Mouse (Mus musculus) heart, embryonic 15.5 days (tissue): ENCODE measurements around the gene Zfp978. TPM values are rescaled to one million over a fixed set of nuclear protein-coding genes. Genes with fewer than 3 reads are reported as not detected.
A peak's percentile ranks its signal among the peaks of the same experiment; 100 is the strongest.
"Not testable (repeated sequence)": the region's sequence is repeated elsewhere in the genome, so short reads cannot be mapped to it uniquely, and the experiment has no call there.

Source experiments
- ATAC-seq: fragments of 200-750 bp; cut with Nextera tagmentation; replicated peaks from 2 replicates; pipeline ENCODE4 v1.8.0; 2017; ENCODE audit warnings: low read depth, moderate TSS enrichment; ENCODE audit not compliant: insufficient number of reproducible peaks, insufficient read depth, low FRiP score
- H3K27ac ChIP-seq: fragments of 300-500 bp; sonication (generic); 2 replicates; pipeline ENCODE4 v1.5.1; 2015; ENCODE audit warnings: mild to moderate bottlenecking, inconsistent platforms
- H3K27me3 ChIP-seq: fragments of 300-500 bp; sonication (generic); 2 replicates; pipeline ENCODE4 v1.6.1; 2015; ENCODE audit warnings: inconsistent platforms
- H3K36me3 ChIP-seq: fragments of 300-500 bp; sonication (generic); 2 replicates; pipeline ENCODE4 v1.6.1; 2015; ENCODE audit warnings: mild to moderate bottlenecking, inconsistent platforms
- H3K4me1 ChIP-seq: fragments of 300-500 bp; sonication (generic); replicated peaks from 2 replicates; pipeline ENCODE4 v1.6.1; 2015; ENCODE audit warnings: inconsistent platforms
- H3K4me2 ChIP-seq: fragments of 300-500 bp; sonication (generic); 2 replicates; pipeline ENCODE4 v1.6.1; 2015; ENCODE audit warnings: inconsistent platforms, mild to moderate bottlenecking, moderate library complexity
- H3K4me3 ChIP-seq: fragments of 300-500 bp; sonication (generic); 2 replicates; pipeline ENCODE4 v1.5.1; 2015; ENCODE audit warnings: mild to moderate bottlenecking, inconsistent platforms
- H3K9ac ChIP-seq: fragments of 300-500 bp; sonication (generic); 2 replicates; pipeline ENCODE4 v1.6.1; 2015; ENCODE audit warnings: mild to moderate bottlenecking, inconsistent platforms
- H3K9me3 ChIP-seq: fragments of 300-500 bp; sonication (generic); replicated peaks from 2 replicates; pipeline ENCODE4 v1.6.1; 2016; ENCODE audit warnings: inconsistent platforms
- WGBS: fragments of 180-500 bp; shearing (Covaris S2); methylation state at CpG from one replicate; pipeline ENCODE4 v1.1.7; 2015; ENCODE audit warnings: mixed read lengths; 5-methylcytosine and 5-hydroxymethylcytosine counted together
- polyA plus RNA-seq: library from polyadenylated mRNA; unstranded; fragments of >200 nt; fragmentation: Nextera tagmentation; extraction: Ambion mirVana; gene quantifications from 2 replicates; pipeline ENCODE4 v1.2.1, GENCODE M21; 2015

Zfp978 gene
- polyA plus RNA-seq, 1 experiment from 2014 or later = not detected

- H3K4me2 ChIP-seq, H3K27me3 ChIP-seq, H3K4me1 ChIP-seq, ATAC-seq, H3K27ac ChIP-seq, H3K4me3 ChIP-seq, H3K36me3 ChIP-seq, H3K9ac ChIP-seq: not testable (repeated sequence)
- H3K9me3 ChIP-seq = peaks cover 24% of the 10 kb centered on the region
- 73% methylated on average over 4 of the region's 4 CpGs for WGBS
These were observed 7.5 kb upstream of the Zfp978 start for GRCm38 (mm10) chr4:147353626-147354025.

GRCm38 (mm10) chr4:147356042-147356441 lies 5.1 kb upstream of the Zfp978 start:
- not testable (repeated sequence) for ATAC-seq

GRCm38 (mm10) chr4:147357195-147357594 lies 3.9 kb upstream of the Zfp978 start:
- H3K27me3 ChIP-seq, H3K4me3 ChIP-seq, H3K9ac ChIP-seq, H3K36me3 ChIP-seq, H3K27ac ChIP-seq, ATAC-seq, H3K9me3 ChIP-seq, H3K4me2 ChIP-seq, H3K4me1 ChIP-seq: not testable (repeated sequence)
- WGBS = no CpG with 5 or more reads among the region's 2 CpGs

More at GRCm38 (mm10) chr4:147356042-147356441, 5.1 kb upstream of the Zfp978 start:
- not testable (repeated sequence) for H3K9me3 ChIP-seq, H3K4me2 ChIP-seq, H3K27me3 ChIP-seq, H3K4me3 ChIP-seq, H3K27ac ChIP-seq, H3K4me1 ChIP-seq, H3K36me3 ChIP-seq, H3K9ac ChIP-seq
- no CpG with 5 or more reads among the region's 3 CpGs for WGBS

GRCm38 (mm10) chr4:147361872-147362271 lies 769 bp downstream of the Zfp978 start:
- H3K27ac ChIP-seq, H3K36me3 ChIP-seq, H3K4me1 ChIP-seq, H3K4me2 ChIP-seq, H3K27me3 ChIP-seq, H3K9me3 ChIP-seq, H3K4me3 ChIP-seq, ATAC-seq, H3K9ac ChIP-seq: not testable (repeated sequence)
- WGBS = no CpG with 5 or more reads among the region's 1 CpGs

- H3K27me3 ChIP-seq, H3K4me3 ChIP-seq, H3K36me3 ChIP-seq, H3K4me1 ChIP-seq, H3K9ac ChIP-seq, H3K27ac ChIP-seq, H3K4me2 ChIP-seq, H3K9me3 ChIP-seq: not testable (repeated sequence)
- WGBS = no CpG with 5 or more reads among the region's 2 CpGs
- peak; percentile 53; the same call in 1 of the 2 replicates for ATAC-seq
These were observed 8.5 kb downstream of the Zfp978 start for GRCm38 (mm10) chr4:147369564-147369963.

GRCm38 (mm10) chr4:147383199-147383598 lies 22.1 kb downstream of the Zfp978 start:
- not testable (repeated sequence) for H3K9ac ChIP-seq, H3K27me3 ChIP-seq, H3K4me2 ChIP-seq, H3K27ac ChIP-seq, H3K4me3 ChIP-seq, H3K4me1 ChIP-seq, ATAC-seq, H3K36me3 ChIP-seq, H3K9me3 ChIP-seq
- 75% methylated on average over 4 of the region's 4 CpGs for WGBS

- not testable (repeated sequence) for H3K4me3 ChIP-seq, H3K27ac ChIP-seq, H3K27me3 ChIP-seq, H3K4me1 ChIP-seq, H3K36me3 ChIP-seq, ATAC-seq, H3K9ac ChIP-seq, H3K4me2 ChIP-seq
- peaks cover 14% of the 10 kb centered on the region for H3K9me3 ChIP-seq
- WGBS = 81% methylated on average over 3 of the region's 3 CpGs
These were observed 36.1 kb downstream of the Zfp978 start for GRCm38 (mm10) chr4:147397201-147397600.

- ATAC-seq, H3K4me3 ChIP-seq, H3K27ac ChIP-seq, H3K4me1 ChIP-seq, H3K9ac ChIP-seq, H3K36me3 ChIP-seq, H3K27me3 ChIP-seq, H3K4me2 ChIP-seq: not testable (repeated sequence)
- WGBS = 66% methylated on average over 6 of the region's 6 CpGs
- peaks cover 19% of the 10 kb centered on the region for H3K9me3 ChIP-seq
These were observed 37.0 kb downstream of the Zfp978 start for GRCm38 (mm10) chr4:147397934-147398682.

- peaks cover 25% of the 10 kb centered on the region for H3K9me3 ChIP-seq
- H3K9ac ChIP-seq, H3K27me3 ChIP-seq, H3K4me3 ChIP-seq, H3K4me2 ChIP-seq, H3K36me3 ChIP-seq, H3K27ac ChIP-seq, H3K4me1 ChIP-seq: not testable (repeated sequence)
- 77% methylated on average over 1 of the region's 1 CpGs for WGBS
- ATAC-seq = 0 out of 2 replicates have a peak, but pooled peaks have one; percentile 53
These were observed 37.6 kb downstream of the Zfp978 start for GRCm38 (mm10) chr4:147398741-147399140.

- not testable (repeated sequence) for H3K4me1 ChIP-seq, H3K36me3 ChIP-seq, H3K27me3 ChIP-seq, ATAC-seq, H3K9ac ChIP-seq, H3K4me3 ChIP-seq, H3K27ac ChIP-seq, H3K4me2 ChIP-seq
- 71% methylated on average over 3 of the region's 3 CpGs for WGBS
- H3K9me3 ChIP-seq = peaks cover 33% of the 10 kb centered on the region
These were observed 38.4 kb downstream of the Zfp978 start for GRCm38 (mm10) chr4:147399505-147399904.

GRCm38 (mm10) chr4:147400031-147400847 lies 39.1 kb downstream of the Zfp978 start:
- H3K4me2 ChIP-seq, H3K27me3 ChIP-seq, H3K4me1 ChIP-seq, H3K4me3 ChIP-seq, H3K9ac ChIP-seq, H3K27ac ChIP-seq, H3K36me3 ChIP-seq, ATAC-seq: not testable (repeated sequence)
- 78% methylated on average over 8 of the region's 8 CpGs for WGBS
- peaks cover 31% of the 10 kb centered on the region for H3K9me3 ChIP-seq
